Mouse (Mus musculus) WW6 (cell line): Measurements from ENCODE around the gene Pald1.

Experiments used
- DNase-seq: peaks from one replicate; pipeline ENCODE4 v3.0.0-alpha.2; 2013; ENCODE audit warnings: low read depth, low spot score

Gene Pald1

DNA sequence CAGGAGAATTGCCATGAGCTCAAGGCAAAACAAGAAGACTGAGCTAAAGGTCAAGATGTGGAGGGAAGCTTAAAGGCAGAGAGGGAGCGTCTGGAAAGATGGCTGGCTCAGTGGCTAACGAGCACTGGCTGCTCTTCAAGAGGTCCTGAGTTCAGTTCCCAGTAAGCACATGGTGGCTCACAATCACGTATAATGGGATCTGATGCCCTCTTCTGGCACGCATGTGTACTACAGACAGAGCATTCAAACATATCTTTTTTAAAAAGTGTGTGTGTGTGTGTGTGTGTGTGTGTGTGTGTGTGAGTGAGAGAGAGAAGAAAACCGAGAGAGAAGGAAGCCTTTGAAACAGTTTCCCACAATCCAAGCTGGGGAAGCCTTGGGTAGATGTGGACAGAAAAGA is 19.1 kb upstream of the Pald1 start:
- no peak for DNase-seq

GRCm38 (mm10) chr10:61400407-61400806 is 17.1 kb upstream of the Pald1 start:
- no peak for DNase-seq

DNA sequence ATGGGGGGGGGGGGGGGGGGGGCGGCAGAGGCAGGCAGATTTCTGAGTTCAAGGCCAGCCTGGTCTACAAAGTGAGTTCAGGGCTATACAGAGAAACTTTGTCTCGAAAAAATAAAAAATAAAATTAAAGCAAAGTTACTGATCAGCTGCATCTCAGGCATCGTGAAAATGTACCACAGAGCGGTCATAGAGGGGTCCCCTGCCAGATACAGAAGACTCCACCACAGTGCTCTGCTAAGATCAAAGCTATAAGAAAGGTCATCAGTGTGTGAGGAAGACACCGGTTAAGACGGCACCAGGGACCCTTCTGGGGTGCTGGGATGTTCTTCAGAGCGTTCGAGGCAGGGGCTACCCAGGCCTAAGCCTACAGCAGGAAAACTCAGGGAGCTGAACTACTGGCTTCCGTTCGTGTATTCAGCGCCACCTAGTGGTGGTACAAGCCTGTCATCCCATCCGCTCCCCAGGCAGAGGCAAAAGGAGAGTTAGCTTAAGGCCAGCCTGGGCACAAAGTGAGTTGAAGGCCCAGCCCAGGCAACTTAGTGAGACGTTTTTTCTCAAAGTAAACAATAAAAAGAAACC is 15.9 kb upstream of the Pald1 start:
- DNase-seq: no peak

GRCm38 (mm10) chr10:61398125-61398524 is 14.8 kb upstream of the Pald1 start:
- no peak for DNase-seq

DNA sequence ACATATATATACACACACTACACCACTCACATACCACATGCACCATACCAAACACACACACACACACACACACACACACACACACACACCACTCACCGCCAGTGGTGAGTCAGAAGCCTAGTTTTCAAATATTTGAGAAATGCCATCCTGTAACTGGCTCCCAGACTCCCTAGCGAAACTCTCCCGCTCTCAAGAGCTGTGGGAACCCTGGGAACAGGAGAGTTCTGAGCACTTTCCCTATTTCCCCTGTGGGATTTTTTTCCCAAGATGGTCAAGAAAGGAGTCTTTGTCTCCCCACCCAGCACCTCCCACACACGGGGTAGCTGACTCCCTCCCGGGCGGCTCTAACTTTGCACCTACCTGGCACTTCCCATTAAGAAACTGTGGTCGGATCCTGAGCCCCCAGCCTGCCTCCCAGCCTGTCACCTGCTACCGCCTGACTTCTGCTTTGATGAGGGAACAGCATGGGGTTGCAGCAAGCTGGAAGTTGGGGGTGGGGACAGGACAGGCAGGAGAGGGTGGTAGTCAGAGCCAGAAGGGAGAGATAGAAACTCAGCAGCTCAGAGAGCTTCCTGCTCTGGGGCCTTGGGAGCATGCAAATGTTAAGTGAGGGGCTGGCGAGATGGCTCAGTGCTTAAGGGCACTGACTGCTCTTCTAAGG is 11.3 kb upstream of the Pald1 start:
- no peak for DNase-seq

GRCm38 (mm10) chr10:61392584-61392983 is 9.3 kb upstream of the Pald1 start:
- DNase-seq: no peak

GRCm38 (mm10) chr10:61390148-61390547 is 6.8 kb upstream of the Pald1 start:
- no peak for DNase-seq

GRCm38 (mm10) chr10:61389020-61389419 is 5.7 kb upstream of the Pald1 start:
- DNase-seq: no peak

DNA sequence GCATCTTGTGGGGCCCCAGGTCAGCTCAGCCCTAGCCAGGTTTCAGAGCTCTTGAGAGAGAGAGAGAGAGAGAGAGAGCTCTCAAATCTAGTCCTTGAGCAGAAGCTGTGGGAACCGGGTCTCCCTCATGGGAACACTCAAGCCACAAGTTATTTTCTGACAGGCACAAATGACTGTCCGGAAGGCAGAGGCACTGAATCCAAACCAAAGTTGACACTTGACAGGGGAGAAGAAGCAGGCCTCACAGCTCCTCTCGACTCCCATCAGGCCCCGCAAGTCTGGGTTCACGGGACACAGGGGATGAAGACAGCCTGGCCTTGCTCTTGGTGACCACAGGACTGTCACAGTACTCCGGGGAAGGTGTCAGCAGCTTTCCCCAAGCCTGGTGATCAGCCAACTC is 3.0 kb upstream of the Pald1 start:
- no peak for DNase-seq

DNA sequence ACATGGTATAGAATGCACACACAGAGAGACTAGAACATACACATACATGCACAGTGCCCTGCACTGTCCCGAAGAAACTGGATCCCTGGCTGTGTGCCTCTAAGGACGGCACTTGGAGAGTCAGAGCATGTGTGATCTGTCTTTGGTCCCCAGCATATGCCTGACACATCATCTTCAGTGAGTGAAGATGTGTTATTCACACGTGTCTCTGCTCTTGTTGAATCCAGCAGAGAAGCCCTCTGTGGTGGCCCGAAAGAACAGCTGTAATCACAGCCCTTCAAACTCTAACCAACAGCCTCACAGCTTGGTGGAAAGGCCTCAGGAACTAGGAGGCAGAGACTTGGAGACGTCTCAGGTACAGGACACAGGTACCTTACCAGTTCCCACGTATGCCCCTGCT is 1.8 kb upstream of the Pald1 start:
- DNase-seq: no peak

- no peak for DNase-seq
Measured at GRCm38 (mm10) chr10:61383715-61384047, 351 bp upstream of the Pald1 start.

DNA sequence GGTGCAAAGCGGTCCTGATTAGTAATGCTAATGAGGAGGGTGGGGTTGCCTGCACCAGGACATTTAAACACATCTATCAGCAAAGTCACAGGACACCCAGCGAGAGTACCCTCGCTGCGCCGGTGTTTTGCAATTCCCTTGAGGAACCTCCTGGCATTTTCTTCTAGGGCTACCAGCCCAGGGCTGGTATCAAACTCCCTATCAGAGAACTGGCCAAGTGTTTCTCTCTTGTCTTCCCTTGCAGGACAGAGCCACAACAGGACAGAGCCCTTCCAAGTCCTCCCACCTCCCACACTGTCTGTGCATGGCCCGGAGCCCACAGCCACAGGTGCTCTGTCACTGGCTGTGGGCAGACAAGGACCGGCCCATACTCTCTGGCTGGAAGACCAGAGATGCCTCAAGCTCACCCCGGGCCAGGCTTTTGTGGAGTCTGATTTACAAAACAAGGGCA is 1.0 kb downstream of the Pald1 start:
- DNase-seq: no peak

DNA sequence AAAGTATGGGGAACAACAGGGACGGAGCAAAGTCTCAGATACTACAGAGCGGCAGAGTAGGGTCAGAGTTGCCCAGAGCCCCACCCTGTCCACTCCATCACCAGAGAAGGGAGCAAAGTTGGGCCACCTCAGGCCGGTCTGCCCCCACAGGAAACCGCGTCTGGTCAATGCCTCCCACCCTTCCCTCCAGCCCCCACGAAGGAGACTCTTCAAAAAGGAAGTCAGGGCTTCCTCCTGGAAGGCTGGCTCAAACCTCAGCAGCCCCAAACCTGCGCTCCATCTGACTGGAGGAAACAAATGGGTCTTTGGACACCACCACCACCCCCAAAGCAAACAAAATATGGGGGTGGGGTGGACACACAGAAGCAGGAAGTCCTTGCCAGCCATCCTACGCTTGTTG is 1.5 kb downstream of the Pald1 start:
- no peak for DNase-seq

DNA sequence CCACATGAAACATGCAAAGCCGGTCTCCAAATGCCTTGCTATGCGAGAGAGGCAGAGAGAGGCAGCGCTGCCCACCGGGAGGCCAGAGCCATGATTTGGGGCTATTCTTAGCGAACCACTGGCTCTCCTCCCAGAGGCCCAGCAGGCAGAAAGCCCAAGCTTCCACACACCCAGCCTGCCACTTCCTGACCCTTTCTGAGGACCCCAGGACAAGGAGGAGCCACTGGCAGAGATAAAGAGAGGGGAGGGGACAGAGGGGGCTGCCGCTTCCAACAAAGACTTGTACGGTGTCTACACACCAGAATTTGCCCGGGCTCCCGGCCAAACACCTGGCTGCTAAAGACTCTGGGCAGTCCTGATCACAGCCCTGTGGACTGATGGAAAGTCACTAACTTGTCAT is 3.1 kb downstream of the Pald1 start:
- DNase-seq: no peak

DNA sequence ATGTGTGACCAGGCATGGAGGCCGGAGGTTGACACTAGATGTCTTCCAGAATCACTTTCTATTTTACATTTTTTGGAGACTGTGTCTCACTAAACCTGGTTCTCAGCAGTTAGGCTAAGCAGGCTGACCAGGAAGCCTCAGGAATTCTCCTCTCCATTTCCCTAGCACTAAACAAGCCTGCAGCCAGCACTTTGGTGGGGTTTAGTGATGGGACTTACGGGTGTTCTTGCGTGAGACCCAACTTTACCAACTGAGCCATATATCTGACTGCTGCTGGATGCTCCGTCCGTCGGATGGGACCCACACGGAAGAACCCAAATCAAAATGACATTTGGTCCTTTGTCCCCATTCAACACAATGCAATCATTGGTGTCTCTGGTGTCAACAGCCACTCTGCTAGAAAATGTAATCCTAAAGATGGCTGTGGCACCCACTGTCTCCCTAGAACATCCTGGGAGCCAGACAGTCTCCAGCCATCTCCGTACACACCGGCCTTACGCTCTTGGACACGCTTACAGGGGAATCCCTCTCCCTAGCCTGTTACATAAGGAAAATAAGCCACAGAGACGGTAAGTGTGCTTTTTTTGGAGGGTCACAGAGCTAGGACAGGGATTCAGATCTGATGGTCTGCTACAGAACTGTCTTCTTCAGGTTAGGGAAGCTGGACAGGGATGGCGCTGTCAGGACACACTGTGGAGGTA is 3.8 kb downstream of the Pald1 start:
- DNase-seq: no peak

GRCm38 (mm10) chr10:61378698-61379097 is 4.6 kb downstream of the Pald1 start:
- DNase-seq: no peak

GRCm38 (mm10) chr10:61378050-61378449 is 5.3 kb downstream of the Pald1 start:
- no peak for DNase-seq

- no peak for DNase-seq
Measured at GRCm38 (mm10) chr10:61374771-61375481, 8.4 kb downstream of the Pald1 start.

DNA sequence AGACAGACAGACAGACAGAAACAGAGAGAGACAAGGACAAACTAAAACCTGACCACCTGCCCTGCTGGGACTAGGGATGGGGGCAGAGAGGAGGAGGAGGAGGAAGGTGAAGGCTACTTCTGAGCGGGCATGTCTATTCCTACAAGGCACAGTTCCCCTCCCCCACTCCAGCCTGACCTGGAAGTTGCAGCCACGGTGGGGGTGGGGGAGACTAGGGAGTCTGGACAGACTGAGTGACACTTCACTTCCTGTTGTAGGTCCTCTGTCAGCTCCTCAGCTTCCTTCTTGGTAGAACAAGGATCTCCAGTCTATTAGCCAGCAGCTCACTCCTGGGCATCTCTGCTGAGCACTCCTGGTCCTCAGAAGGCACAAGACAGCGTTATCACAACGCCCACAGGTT is 9.3 kb downstream of the Pald1 start:
- DNase-seq: no peak

DNA sequence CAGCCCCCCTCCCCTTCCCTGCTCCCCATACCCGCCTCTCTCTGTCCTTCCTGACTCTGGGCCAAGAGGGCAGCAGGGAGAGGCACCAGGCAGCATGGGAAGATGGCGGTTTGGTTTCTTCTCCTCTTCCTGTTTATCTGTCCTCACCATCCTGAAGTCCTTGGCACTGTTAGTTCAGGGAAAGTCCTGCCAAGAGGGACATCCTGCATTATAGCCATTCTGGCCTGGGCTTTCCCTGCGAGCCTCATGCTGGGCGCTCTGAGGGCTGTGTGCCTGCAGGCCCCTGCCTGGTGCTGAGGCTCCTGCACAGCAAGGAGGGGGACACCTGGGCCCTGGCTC is 10.8 kb downstream of the Pald1 start:
- DNase-seq: no peak

DNA sequence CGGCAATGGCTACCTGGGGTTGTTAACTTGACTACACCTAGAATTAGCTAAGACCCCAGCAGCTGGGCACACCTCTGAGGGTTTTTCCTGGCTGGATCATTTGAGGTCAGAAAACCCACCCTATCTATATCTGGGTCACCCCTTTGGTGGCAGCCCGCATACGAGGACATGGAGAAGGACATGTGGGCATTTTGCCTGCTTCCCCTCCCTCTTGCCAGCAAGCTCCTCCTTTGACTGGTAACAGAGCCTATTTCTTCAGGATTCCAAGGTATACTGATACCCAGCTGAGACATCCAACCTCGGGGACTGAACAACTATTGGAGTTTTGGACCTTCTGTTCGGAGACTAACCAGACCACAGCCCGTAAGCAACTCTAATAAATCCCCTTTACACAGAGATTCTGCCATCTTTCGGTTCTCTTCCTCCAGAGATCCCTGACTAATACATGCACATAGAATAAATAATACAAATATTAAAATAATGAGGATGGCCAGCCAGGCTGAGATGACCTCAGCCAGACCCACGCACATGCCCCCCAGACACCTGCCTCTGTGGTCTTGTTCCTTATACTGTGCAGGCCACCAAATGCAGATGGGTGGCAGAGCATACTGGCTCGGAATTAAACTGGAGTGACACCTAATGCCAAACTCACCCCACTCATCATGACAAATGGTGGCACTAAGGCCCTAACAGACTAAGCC is 11.3 kb downstream of the Pald1 start:
- DNase-seq: no peak
